Mouse (Mus musculus) lung, postnatal 14 days (tissue): ENCODE data around the gene Cphx1.
"Not testable (repeated sequence)": the region's sequence is repeated elsewhere in the genome, so short reads cannot be mapped to it uniquely, and the experiment has no call there.

Source experiments
- DNase-seq: peaks from one replicate; pipeline ENCODE4 v3.0.0; 2021

Cphx1 gene

DNA sequence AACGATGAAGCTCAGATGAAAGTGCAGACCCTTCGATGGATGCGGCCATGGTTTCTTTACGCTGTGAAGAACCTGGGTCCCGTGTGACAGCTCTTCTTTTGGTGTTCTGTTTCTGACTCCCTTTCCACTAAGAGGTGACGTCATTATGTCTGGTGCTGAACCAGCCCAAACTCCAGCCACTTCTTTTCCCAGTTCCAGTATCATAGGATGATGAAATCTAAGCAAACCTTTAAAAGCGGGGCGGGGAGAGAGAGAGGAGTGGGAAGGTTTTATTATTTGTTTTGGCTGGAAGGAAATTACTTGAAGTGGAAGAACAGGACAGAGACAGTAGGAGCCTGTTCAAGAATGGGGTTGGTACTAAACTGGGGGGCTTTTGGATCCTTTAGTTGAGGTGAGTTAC lies at the start of gene Cphx1:
TSS of gene Cphx1 (plus strand) at position 301 of the 400 bp plus-strand sequence.
- not testable (repeated sequence) for DNase-seq

DNA sequence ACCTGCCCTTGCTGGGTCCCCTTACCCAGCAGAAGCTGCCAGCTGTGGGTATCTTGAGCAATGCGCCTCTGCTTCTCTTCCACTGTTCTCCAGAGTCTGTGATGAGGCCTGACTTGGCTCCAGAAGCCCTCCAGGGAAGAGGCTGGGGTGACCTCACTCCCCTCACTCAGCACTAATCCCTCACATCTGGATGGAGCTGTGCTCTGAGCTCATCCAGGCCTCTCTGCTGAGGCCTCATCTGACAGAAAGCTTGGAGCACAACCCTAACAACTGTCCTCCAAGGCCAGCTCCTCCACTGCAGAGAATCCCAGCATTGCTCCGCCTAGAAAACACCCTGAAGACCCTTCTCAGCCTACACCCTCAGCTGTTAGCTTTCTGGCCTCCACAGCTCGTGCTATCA lies 43.5 kb upstream of the Cphx1 start:
- DNase-seq = not testable (repeated sequence)

GRCm38 (mm10) chr14:25895686-25896085 lies 42.4 kb upstream of the Cphx1 start:
- not testable (repeated sequence) for DNase-seq

GRCm38 (mm10) chr14:25903000-25903399 lies 35.1 kb upstream of the Cphx1 start, which contains the start of gene Plac9a:
TSS of gene Plac9a (minus strand) at chr14:25903100.
- not testable (repeated sequence) for DNase-seq

- DNase-seq = not testable (repeated sequence)
Observed at GRCm38 (mm10) chr14:25905243-25905642, 32.9 kb upstream of the Cphx1 start.

DNA sequence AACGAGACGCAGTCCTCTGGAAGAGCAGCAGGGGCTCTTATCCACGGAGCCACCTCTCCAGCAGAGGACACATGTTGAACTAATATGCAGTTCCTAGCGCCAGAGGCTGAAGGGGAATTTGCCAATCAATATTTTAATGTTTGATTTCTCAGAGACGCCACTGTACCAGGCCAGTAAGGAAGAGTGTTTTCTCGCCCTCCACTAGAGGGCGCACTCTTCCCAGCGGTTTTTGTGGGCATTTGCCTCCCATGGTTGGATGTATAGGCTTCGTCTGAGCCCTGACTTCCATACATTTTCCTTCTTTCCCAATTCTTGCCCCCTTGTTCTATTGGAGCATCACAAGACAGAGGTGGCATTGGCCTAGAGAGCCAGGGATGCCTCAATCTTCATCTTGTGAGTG lies 30.8 kb upstream of the Cphx1 start:
- DNase-seq = not testable (repeated sequence)

- DNase-seq = not testable (repeated sequence)
Observed at GRCm38 (mm10) chr14:25908976-25909375, 29.1 kb upstream of the Cphx1 start.

DNA sequence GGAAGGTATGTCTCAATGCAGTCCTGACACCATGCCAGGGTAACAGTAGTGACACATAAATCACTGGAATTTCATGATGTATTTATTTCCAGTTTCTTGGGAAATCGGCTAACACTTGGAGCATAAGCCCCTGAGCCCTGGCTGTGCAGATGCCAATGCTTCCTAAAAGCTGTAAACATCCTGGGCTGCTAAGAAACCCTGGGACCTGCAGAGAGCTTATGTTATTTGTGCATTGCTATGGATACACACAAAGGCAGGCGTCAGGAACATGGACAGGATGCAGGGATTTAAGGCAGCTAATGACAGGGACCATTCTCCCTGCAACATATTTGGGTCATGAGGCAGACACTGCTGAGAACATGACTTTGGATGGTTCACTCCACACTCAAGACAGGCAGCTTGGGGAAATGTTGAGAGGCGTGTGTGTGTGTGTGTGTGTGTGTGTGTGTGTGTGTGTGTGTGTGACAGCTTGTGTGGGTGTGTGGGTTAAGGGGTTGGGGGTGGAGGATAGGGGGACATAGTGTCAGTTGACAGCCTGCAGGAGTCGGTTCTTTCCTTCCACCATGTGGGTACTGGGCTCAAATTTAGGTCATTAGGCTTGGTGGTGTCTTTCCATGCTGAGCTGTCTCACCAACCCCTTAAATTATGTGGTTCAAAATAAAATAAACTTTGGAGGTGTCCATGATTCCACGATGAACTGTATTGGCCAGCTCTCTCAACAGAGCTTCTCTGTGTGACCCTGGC lies 19.5 kb upstream of the Cphx1 start:
- not testable (repeated sequence) for DNase-seq

DNA sequence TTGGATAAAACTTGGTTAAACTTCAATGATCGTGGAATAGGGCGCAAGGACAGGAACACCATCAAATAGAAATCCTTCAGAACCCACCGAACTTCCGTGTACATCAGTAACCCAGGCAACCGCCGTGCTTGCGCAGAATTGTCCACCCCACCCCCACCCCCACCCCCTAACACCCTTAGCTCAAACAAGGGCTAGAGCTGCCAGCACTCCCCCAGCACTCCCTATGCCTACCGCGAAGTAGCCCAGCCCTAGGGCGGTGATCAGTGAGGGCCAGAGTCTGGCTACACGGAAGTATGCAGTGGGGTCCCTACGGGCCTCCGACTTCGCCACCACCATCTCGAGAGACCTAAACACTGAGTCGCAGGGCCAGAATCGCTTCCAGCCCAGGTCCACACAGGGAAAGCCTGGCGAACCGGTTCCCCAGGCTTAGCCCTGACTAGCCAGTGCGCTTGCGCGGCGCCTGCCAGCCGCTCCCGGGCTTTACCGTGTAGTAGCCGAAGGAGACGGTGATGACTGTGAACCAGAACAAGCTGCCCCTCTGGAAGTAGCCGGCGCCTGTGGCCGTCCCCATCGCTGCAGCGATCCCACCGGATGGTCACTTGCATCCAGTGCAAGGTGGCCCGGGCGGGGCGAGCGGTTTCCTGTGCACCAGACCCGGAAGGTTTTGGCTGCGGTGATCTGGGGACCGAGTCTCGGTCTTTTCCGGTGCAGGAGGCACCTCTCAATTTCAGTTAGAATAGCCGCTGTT lies 11.1 kb upstream of the Cphx1 start:
- not testable (repeated sequence) for DNase-seq

DNA sequence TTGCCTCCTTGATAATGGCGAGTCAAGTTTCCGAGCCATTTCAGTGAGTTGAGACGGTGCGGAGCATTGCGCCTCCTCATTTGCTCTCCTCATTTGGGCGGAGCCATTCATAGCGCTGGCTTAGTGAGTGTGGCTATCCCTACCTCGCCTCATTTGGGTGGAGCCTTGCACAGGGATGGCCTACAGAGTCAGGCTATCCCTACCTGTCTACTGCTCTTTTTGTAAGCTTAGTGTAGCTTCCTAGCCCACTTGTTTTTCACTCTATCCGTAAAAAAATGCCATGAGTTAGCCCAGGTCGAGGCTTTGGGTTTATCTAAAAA lies 10.6 kb upstream of the Cphx1 start, which contains the start of gene Tmem254a:
TSS of gene Tmem254a (minus strand) at position 111 of the 320 bp plus-strand sequence.
- DNase-seq = not testable (repeated sequence)

GRCm38 (mm10) chr14:25936867-25937630 lies 1.1 kb upstream of the Cphx1 start:
- DNase-seq = not testable (repeated sequence)

DNA sequence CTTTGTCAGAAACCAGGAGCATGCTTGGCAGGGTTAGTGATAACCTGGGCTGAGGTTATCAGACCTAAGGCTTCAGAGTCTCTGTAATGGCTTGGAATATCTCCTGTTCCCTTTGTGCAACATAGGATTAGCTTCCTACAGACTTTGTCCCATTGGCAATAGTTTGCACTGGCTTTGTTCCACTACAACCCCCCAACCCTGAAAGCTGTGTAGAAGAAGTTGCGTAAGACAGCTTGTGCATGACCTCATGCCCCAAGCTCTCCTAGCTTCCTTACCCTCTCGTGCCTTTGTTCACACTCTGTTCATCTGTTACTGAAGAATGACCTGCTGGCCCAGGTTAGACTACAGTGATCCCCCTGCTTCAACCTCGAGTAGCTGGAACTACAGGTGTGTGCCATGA lies 19.8 kb downstream of the Cphx1 start:
- not testable (repeated sequence) for DNase-seq

GRCm38 (mm10) chr14:25978371-25979241 lies 40.5 kb downstream of the Cphx1 start, which contains the start of gene Duxbl1:
TSS of gene Duxbl1 (plus strand) at chr14:25978577.
- DNase-seq = not testable (repeated sequence)

GRCm38 (mm10) chr14:25979242-25979941 lies 41.3 kb downstream of the Cphx1 start:
- DNase-seq = not testable (repeated sequence)

- not testable (repeated sequence) for DNase-seq
Observed at GRCm38 (mm10) chr14:25981880-25982279, 43.8 kb downstream of the Cphx1 start.
